Mouse (Mus musculus) cerebellum, postnatal 36 days (tissue): ENCODE results near the gene Nedd9.
"Not testable (repeated sequence)": the region's sequence is repeated elsewhere in the genome, so short reads cannot be mapped to it uniquely, and the experiment has no call there.

ENCODE experiments used
- DNase-seq, 2 experiments: peaks; one replicate each; pipeline ENCODE4 v3.0.0; 2021 to 2022; ENCODE audit warnings: mixed read lengths in 2 of 2

Gene Nedd9

DNA sequence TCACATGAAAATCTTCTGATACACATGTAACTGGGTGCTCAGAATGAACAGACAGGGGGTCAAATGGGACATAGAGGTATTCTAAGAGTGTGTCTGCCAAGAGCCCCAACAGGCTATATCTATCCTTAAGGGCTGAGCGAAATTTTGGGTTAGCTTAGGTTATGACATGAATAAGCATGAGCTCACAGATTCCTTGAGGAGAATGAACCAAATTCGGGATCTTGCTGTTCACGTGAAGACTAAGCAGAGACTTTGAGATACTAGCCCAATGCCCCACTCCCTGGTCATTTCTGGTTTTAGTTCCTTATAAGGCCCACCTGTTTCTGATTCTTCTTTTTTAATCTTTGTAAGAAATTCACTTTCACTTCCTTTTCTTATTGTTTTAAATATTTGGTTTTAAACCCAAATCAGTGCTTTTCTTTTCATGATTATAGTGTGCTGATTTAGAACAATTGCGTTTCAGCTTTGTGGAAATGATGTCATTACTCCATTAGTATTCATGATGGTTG is 195.6 kb downstream of the Nedd9 start:
- DNase-seq = no peak

DNA sequence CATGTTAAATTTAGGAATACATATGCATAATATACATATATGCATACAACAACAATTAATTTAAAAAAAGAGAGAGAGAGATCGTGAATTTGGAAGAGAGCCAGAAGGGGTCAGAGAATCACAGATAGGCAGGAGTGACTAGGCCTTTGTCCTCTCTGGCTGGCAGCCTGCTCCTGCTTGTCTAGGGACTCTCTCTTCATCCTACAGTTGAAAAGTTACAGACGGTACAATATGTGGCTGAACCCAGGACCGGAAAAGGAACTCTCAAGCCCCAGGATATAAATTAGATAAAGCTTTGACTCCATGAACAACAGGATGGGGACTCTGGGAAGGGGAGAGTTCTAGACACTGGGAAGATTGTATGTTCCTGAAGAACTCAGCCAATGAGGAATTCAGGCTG is 200.9 kb downstream of the Nedd9 start:
- DNase-seq = no peak

DNA sequence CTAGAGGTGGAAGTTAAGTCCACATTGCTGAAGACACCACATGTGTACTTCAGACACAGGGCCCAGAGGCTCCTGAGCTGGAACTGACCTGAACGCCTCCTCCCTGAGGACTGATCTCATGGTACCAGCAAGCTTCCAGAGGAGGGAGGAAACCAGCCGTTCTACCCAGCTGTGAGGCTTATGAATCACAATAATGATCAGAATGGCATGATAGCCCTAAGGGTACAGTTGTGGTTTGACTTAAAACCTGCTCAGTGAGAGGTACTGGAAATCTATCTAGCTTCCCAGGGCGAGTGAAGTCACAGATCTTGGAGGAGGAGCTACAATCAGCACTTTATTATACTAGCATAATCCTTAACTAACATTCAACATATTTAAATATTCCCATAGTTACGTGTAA is 201.7 kb downstream of the Nedd9 start:
- DNase-seq = no peak

DNA sequence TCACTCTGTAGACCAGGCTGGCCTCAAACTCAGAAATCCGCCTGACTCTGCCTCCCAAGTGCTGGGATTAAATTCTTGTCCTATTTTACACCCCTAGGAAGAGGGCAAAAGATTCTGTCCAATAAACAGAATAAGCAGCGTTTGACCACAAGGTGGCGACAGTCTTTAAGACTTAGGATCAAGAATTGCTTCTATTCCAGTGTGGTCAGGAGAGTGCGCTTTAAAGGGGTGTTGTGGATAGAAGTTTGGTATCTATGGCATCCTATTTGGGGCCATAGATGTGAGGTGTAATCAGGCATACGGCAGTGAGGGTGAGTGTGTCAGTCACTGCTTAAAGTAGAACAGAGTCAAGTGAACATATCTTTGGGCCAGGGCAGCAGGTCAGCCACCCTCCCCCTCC is 203.9 kb downstream of the Nedd9 start:
- peak; percentile 44 to 72 for DNase-seq

DNA sequence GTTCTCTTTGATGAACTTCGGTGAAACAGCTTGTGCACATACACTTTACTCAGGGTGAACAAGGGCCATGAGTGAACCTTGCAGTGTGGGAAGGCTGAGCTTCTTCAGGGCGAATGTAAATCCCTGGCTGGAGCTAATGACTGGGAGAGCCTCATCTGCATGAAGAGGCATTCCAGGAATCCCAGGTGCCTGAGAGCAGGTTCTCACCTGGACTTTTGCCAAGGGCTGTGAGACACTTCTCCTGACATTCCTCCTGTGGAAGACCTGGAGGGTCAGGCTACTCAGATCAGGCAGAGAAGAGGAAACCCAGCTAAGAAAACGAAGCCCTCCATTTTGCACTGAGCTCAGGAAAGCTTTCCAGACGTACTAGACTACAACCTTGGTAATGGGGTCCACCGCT is 206.5 kb downstream of the Nedd9 start:
- DNase-seq = no peak

DNA sequence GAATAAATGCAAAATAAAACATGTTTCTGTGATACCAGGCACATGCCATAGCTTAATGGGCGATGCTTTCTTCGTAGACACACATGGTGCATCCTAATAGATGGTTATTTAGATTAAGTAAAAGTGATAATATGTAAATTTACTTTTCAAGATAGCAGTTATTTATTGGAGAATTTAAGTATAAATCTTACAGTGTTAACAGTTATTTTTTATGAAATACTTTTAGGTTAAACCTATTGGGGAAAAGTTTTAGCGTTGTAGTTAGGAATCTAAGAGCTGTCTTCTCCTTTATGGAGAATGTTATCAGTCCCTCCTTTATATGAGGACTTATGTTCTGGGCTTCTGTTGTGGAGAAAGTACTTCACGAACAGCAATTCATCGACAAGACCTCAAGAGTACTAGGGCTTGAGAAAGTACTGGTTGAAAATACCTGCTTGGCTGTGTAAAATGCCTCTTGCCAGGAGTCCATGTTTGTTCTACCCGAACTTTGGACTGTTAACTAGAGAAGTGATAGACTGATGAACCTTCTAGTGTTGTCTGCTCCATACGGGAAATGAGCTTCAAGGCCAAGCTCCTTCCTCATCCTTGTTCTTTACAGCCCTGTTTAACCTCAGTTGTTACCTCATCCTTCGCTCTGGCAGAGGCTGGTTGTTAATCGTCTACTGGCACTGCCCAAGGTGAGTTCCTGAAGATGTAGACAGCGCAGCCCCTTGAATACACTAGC is 213.1 kb downstream of the Nedd9 start, which contains the start of gene Gm17364:
Gm17364 (minus strand) TSS at position 51 of the 724 bp plus-strand sequence.
- no peak for DNase-seq

DNA sequence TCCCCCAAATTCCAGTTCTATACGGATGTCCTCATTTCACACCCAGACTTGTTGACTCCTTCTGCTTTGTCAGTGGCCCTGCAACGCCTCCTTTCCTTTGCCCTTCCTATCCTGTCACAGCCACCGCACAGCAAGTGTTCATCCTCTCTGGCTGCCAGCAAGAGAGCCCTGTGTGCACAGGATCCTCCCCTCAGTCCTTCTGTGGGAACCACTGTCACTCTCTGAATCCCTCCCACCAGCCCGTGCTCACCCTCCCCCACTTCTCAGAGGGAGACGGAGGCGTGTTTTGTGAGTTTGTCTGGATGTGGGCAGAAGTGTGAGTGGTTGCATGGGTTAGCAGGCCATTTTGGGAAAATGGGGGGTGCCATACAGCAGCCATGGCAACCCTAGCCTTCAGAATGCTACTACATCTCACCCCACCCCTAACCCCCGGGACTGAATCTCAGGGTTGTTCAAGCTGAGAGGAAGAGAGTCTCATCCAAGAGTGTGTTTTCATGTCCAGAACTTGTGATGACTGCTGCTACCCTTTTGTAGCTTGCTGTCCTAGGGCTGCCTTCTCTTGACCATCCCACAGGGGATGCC is 219.2 kb downstream of the Nedd9 start:
- DNase-seq = no peak

DNA sequence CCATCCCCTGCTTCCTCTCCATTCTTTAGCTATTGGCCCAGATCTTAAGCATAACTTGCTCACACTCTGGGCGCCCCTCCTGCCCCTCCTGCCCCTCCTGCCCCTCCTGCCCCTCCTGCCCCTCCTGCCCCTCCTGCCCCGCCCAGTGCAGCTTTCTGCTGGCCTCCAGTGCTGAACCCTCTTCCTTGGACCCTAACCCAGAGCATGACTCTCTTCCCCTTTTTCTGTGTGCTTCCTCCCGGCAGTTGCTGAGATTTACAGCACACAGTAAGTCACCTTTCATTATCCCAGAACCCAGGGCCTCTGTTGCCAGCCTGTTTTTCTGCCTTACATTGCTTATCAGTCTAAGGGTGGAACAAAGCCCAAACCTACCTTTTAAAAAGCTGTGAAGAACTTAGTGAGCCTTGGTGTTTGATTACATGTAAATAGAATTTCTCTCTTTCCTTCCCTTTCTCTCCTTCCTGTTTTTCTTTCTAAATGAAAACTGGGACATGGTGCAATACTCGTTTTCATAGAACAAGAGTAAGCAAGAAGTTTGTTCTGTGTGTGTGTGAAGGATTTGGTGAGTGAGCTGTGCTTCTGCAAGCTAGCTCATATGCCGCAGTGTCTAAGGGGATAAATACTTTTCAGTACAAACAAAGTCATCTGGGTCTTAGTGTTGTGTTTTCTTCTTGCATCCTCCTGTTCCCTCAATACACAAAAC is 223.7 kb downstream of the Nedd9 start:
- no peak for DNase-seq

DNA sequence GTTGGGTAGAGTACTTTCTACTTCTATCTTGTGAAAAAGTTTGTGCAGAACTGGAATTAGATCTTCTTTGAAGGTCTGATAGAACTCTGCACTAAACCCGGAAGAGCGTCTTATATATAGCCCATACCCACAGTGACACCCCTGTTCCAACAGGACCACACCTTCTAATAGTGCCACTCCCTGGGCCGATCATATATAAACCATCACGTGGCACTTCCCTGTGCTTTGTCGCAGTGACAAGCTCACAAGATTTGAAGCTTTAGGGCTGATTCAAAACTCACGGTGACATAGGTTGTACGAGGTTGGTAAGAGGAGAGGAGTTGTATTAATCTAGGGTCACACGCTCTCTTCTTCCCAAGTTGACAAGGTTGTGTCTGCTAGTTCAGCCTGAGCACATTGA is 225.5 kb downstream of the Nedd9 start:
- not testable (repeated sequence) for DNase-seq
